Mouse (Mus musculus) limb, embryonic 15.5 days (tissue): ENCODE measurements around the gene Rad52. TPM values are rescaled to one million over a fixed set of nuclear protein-coding genes. Genes with fewer than 3 reads are reported as not detected.

ENCODE experiments used
- ATAC-seq: fragments of 200-750 bp; cut with Nextera tagmentation; 2 replicates; pipeline ENCODE4 v1.8.0; 2017; ENCODE audit warnings: low read depth, moderate TSS enrichment; ENCODE audit not compliant: insufficient number of reproducible peaks, low FRiP score, low TSS enrichment
- H3K27ac ChIP-seq: fragments of 300-500 bp; sonication (generic); 2 replicates; pipeline ENCODE4 v1.5.1; 2015; ENCODE audit warnings: moderate library complexity, mild to moderate bottlenecking, inconsistent platforms
- H3K27me3 ChIP-seq: fragments of 300-500 bp; sonication (generic); 2 replicates; pipeline ENCODE4 v1.6.1; 2015; ENCODE audit warnings: inconsistent platforms
- H3K36me3 ChIP-seq: fragments of 300-500 bp; sonication (generic); 2 replicates; pipeline ENCODE4 v1.6.1; 2015; ENCODE audit warnings: inconsistent platforms
- H3K4me1 ChIP-seq: fragments of 300-500 bp; sonication (generic); 2 replicates; pipeline ENCODE4 v1.6.1; 2015; ENCODE audit warnings: inconsistent platforms
- H3K4me2 ChIP-seq: fragments of 300-500 bp; sonication (generic); 2 replicates; pipeline ENCODE4 v1.6.1; 2015; ENCODE audit warnings: mild to moderate bottlenecking, inconsistent platforms
- H3K4me3 ChIP-seq: fragments of 300-500 bp; sonication (generic); 2 replicates; pipeline ENCODE4 v1.5.1; 2015; ENCODE audit warnings: mild to moderate bottlenecking, inconsistent platforms
- H3K9ac ChIP-seq: fragments of 300-500 bp; sonication (generic); 2 replicates; pipeline ENCODE4 v1.6.1; 2015; ENCODE audit warnings: inconsistent platforms
- H3K9me3 ChIP-seq: fragments of 300-500 bp; sonication (generic); 2 replicates; pipeline ENCODE4 v1.6.1; 2016; ENCODE audit warnings: inconsistent platforms
- WGBS: fragments of 180-500 bp; shearing (Covaris S2); methylation state at CpG from one replicate; pipeline ENCODE4 v1.1.7; 2015; 5-methylcytosine and 5-hydroxymethylcytosine counted together
- polyA plus RNA-seq: library from polyadenylated mRNA; unstranded; fragments of >200 nt; fragmentation: Nextera tagmentation; extraction: Ambion mirVana; gene quantifications from 2 replicates; pipeline ENCODE4 v1.2.1, GENCODE M21; 2015

Gene Rad52
- polyA plus RNA-seq, 1 experiment from 2014 or later = 20.4 TPM

DNA sequence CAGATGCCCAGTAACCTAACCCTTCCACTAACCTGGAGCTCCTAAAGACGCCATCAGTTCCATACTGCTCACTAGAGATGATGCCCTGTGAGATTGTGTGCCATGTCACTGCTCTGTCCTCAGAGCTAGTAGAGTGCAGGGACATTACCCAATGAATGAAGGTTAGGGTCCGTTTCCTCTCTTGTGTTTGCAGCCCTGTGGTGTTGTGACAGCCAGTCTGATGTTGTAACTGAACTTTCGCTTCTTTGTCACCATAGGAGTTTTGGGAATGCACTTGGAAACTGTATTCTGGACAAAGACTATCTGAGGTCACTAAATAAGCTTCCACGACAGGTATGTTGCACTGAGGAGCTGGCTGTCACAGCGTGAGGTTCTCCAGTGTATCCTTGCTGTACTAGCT lies 13.2 kb downstream of the Rad52 start:
- Histone ChIP-seq H3K4me1 (no peaks in the 10 kb centered on the region), H3K9ac (no peak overlapping the region), H3K27ac (no peak overlapping the region), H3K36me3 (peaks cover 82% of the 10 kb centered on the region), H3K27me3 (no peaks in the 10 kb centered on the region), H3K4me3 (no peak overlapping the region), H3K4me2 (no peak overlapping the region), H3K9me3 (no peaks in the 10 kb centered on the region)
- WGBS = 94% methylated on average over 5 of the region's 5 CpGs
- ATAC-seq = no peak

DNA sequence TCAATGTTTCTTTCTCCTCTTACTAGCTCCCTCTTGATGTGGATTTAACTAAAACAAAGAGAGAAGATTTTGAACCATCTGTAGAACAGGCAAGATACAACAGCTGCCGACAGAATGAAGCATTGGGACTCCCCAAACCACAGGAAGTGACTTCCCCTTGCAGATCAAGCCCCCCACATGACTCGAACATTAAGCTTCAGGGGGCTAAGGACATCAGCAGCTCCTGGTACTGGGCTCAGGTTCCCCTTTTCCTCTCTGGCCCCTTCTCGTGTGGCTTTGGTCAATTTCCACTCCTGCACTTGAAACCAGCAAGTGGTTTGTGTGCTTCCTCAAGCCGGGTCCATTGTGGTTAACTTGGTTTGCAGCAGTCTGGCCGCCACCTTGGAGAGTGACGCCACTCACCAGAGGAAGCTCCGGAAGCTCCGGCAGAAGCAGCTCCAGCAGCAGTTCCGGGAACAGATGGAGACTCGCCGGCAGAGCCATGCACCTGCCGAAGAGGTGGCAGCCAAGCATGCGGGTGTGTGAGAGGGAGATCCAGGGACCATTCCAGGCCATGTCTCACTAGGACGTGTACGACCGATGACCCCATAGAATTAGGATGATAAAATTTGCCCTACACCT lies 16.2 kb downstream of the Rad52 start:
- Histone ChIP-seq H3K9me3 (no peaks in the 10 kb centered on the region), H3K4me1 (no peaks in the 10 kb centered on the region), H3K27me3 (no peaks in the 10 kb centered on the region), H3K4me2 (no peak overlapping the region), H3K9ac (no peak overlapping the region), H3K36me3 (peaks cover 80% of the 10 kb centered on the region), H3K27ac (no peak overlapping the region), H3K4me3 (no peak overlapping the region)
- 82% methylated on average over 16 of the region's 16 CpGs for WGBS
- ATAC-seq = no peak

DNA sequence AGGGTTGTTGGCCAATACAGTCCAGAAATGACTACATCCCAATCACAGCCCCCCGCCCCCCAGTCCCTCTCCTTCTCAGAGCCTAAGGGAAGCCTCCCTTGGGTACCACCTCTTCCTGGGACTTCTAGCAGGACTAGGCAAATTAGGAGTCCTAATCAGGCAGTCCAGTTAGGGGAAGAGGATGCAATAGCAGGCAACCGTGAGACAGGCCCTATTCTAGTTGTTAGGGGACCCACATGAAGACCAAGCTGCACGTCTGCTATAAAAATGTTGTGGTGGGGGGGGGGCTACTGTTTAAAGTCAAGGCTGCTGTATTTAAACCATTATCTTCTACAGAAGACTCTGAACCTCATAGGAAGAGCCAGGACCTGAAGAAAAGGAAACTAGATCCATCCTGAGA lies 19.6 kb downstream of the Rad52 start:
- ATAC-seq = no peak
- Histone ChIP-seq H3K9ac (no peak overlapping the region), H3K9me3 (no peaks in the 10 kb centered on the region), H3K36me3 (peaks cover 78% of the 10 kb centered on the region), H3K4me3 (no peak overlapping the region), H3K27ac (no peak overlapping the region), H3K27me3 (no peaks in the 10 kb centered on the region), H3K4me2 (no peak overlapping the region), H3K4me1 (no peaks in the 10 kb centered on the region)
- 80% methylated on average over 3 of the region's 3 CpGs for WGBS

DNA sequence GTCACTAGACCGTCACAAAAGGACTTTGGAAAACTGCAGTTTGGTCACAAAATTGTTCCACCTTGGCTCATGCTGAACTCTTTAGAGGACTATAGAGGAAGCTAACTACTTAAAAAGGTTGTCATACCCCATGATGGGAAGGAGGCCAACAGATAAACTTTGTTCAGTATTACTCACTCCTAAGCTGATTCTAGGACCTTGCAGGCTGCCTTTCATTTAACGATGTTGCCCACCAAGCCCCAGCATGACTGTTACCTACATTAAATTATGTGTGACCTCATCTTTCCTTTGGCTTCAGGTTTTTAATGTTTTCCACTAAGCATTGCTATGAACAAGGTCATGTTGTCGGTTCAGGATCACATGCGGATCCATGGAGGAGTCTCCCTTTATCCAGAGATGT lies 20.0 kb downstream of the Rad52 start:
- WGBS = 82% methylated on average over 4 of the region's 4 CpGs
- ATAC-seq = no peak
- H3K36me3 ChIP-seq = peaks cover 79% of the 10 kb centered on the region

DNA sequence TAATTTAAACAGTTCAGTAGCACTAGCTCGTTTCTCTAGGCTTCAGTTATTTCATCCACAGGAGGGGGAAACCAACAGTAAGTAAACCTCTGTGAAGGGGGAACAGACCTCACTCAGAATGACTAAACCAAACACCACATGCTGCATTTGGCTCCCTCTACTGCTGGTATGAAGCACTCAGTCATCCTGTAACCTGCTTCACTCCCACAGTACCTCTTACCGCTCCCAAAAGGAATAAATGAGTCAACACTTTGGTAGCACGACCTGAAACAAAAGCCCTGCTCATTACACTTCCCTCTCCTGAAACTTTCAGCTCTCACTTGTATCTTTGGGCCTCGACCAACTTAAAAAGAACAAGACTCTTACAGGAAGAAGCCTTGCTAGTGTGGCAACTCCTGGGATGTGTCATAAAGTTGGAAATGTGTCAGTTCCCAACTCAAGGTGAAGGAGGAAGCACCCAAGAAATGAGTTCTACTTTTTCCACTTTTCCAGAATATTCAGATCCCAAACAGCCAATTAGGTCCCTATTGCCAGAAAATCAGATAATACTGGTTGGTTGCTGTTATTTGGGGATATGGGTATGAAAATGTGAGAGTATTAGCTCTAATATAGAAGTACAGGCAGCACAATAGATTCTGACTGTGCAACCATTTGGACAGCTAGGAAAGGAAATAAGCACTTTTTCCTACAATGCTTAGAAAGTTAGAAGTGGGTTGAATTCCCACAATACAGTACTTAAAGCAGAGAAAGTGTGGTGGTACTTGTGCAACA lies 21.9 kb downstream of the Rad52 start:
- no peaks in the 10 kb centered on the region for H3K27me3 ChIP-seq
- no peak overlapping the region for H3K4me3 ChIP-seq
- 43% methylated on average over 4 of the region's 4 CpGs for WGBS
- no peak overlapping the region for H3K9ac ChIP-seq
- peaks cover 81% of the 10 kb centered on the region for H3K36me3 ChIP-seq
- ATAC-seq = no peak
- no peaks in the 10 kb centered on the region for H3K4me1 ChIP-seq
- no peak overlapping the region for H3K4me2 ChIP-seq
- H3K9me3 ChIP-seq = no peaks in the 10 kb centered on the region
- no peak overlapping the region for H3K27ac ChIP-seq

More for the DNA sequence above, 20.0 kb downstream of the Rad52 start:
- Histone ChIP-seq H3K4me1 (no peaks in the 10 kb centered on the region), H3K9ac (no peak overlapping the region), H3K27me3 (no peaks in the 10 kb centered on the region), H3K9me3 (no peaks in the 10 kb centered on the region), H3K4me3 (no peak overlapping the region), H3K27ac (no peak overlapping the region), H3K4me2 (no peak overlapping the region)

Other genes starting within 250 kb of the Rad52 start
- gene Erc1, start 54.5 kb upstream of the Rad52 start, polyA plus RNA-seq = 19.9 and 22.1 TPM in 2 replicates
- gene Wnk1, start 136.0 kb downstream of the Rad52 start, polyA plus RNA-seq = 60.3 and 72.8 TPM in 2 replicates
- gene Ninj2, start 190.7 kb downstream of the Rad52 start, polyA plus RNA-seq = 1.5 and 1.6 TPM in 2 replicates